Mouse (Mus musculus) left cerebral cortex, adult 8-10 months (tissue): ENCODE data around the gene Fam196b. TPM values are rescaled to one million over a fixed set of nuclear protein-coding genes. Genes with fewer than 3 reads are reported as not detected.
A peak's percentile ranks its signal among the peaks of the same experiment; 100 is the strongest.

Experiments
- DNase-seq, 2 experiments: peaks; one replicate each; pipeline ENCODE4 v3.0.0; 2022; ENCODE audit warnings: low spot score in 2 of 2
- total RNA-seq, 4 experiments: library from RNA; stranded (reverse); gene quantifications; 2 replicates each; pipeline ENCODE4 v1.2.4; 2022

Fam196b gene
- total RNA-seq, result 1 to 10 TPM; 1.5 to 2.0 (median 1.6) TPM

GRCm38 (mm10) chr11:34314534-34315379 lies at the start of gene Fam196b:
Gene Fam196b, plus strand, starts transcription at chr11:34314822.
- no peak for DNase-seq

- no peak for DNase-seq
These were observed 42.6 kb upstream of the Fam196b start for GRCm38 (mm10) chr11:34272016-34272415.

GRCm38 (mm10) chr11:34275941-34276340 lies 38.7 kb upstream of the Fam196b start:
- no peak for DNase-seq

- no peak for DNase-seq
These were observed 38.1 kb upstream of the Fam196b start for GRCm38 (mm10) chr11:34276363-34277046.

GRCm38 (mm10) chr11:34277047-34277445 lies 37.6 kb upstream of the Fam196b start:
- DNase-seq, result no peak

GRCm38 (mm10) chr11:34284124-34284808 lies 30.4 kb upstream of the Fam196b start:
- no peak for DNase-seq

GRCm38 (mm10) chr11:34290265-34290664 lies 24.4 kb upstream of the Fam196b start:
- no peak for DNase-seq

GRCm38 (mm10) chr11:34290708-34291107 lies 23.9 kb upstream of the Fam196b start:
- no peak for DNase-seq

GRCm38 (mm10) chr11:34291304-34291703 lies 23.3 kb upstream of the Fam196b start:
- DNase-seq, result no peak

- DNase-seq, result no peak
These were observed 16.8 kb upstream of the Fam196b start for GRCm38 (mm10) chr11:34297698-34298378.

- DNase-seq, result no peak
These were observed 15.1 kb upstream of the Fam196b start for GRCm38 (mm10) chr11:34299550-34299949.

GRCm38 (mm10) chr11:34300064-34300463 lies 14.6 kb upstream of the Fam196b start:
- DNase-seq, result no peak

GRCm38 (mm10) chr11:34306231-34306630 lies 8.4 kb upstream of the Fam196b start:
- DNase-seq, result no peak

GRCm38 (mm10) chr11:34308731-34309130 lies 5.9 kb upstream of the Fam196b start:
- no peak for DNase-seq

- no peak for DNase-seq
These were observed 5.3 kb upstream of the Fam196b start for GRCm38 (mm10) chr11:34309360-34309759.

GRCm38 (mm10) chr11:34311717-34312116 lies 2.9 kb upstream of the Fam196b start:
- DNase-seq, result no peak

GRCm38 (mm10) chr11:34312208-34312607 lies 2.4 kb upstream of the Fam196b start:
- no peak for DNase-seq

- DNase-seq, result no peak
These were observed 761 bp downstream of the Fam196b start for GRCm38 (mm10) chr11:34315383-34315782.

- DNase-seq, result no peak
These were observed 1.6 kb downstream of the Fam196b start for GRCm38 (mm10) chr11:34316176-34316575.

GRCm38 (mm10) chr11:34317001-34317400 lies 2.4 kb downstream of the Fam196b start:
- peak; percentile 9 to 21 for DNase-seq

GRCm38 (mm10) chr11:34319282-34319681 lies 4.7 kb downstream of the Fam196b start:
- DNase-seq, result no peak
